Mouse (Mus musculus) left cerebral cortex, adult 9 months (tissue): ENCODE results near the gene Vrk3.

Experiments
- DNase-seq, 2 experiments: peaks; one replicate each; pipeline ENCODE4 v3.0.0; 2022; ENCODE audit warnings: low spot score in 2 of 2

Vrk3 gene

DNA sequence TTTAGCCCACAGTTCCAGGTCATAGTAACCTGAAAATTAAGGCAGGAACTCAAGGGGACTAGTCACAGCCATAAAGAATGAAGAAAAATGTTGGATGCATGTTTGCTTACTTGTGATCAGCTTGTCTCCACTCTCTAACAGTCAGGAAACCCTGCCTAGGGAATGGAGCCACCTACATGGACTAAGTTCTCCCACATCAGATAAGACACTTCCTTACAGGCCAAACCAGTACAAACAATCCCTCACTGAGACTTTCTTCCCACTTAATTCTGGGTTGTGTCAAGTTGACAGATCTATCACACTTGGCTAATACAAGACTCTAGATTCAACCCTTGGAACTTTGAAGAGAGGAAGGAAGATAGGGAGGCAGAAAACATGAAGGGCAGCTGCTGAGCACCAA lies 12.2 kb downstream of the Vrk3 start:
- no peak for DNase-seq

DNA sequence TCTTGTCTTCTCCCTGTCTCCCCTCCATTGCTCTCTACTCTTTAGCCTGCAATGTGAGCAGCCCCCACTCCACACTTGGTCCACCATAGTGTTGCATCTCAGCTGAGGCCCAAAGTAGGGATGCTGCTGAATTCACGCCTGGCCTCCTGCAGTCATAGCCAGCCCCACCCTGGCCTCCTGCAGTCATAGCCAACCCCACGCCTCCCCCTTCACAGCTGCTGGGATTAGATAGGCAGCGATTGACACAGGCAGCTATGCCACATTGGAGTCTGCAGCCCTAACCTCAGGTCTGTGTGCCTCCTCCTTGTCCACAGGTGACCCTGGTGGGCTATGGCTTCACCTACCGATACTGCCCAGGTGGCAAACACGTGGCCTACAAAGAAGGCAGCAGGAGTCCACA lies 19.9 kb downstream of the Vrk3 start:
- no peak for DNase-seq

DNA sequence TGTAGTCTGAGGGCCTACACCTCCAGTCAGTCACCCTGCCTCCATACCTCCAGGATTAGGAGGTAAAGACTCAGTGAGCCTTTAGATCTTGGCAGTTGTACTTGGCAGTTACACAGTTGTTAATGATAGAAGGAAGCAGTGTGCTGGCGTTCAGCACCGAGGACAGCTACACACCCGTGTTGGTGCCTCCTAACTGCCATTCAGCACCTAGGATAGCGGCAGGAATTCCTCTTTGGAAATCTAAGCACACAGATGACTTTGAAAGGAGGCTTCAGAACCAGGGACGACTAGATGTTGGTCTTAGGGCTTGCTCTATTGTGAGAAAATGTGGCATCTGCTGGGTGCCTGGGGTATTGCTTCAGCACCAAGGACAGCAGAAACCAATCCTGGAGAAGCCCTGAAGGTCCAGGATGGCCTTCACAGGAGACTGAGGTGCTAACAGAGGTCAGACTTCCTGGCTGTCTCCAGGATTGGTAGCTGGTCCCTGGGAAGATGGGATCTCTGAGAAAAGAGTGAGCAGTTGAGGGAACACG lies 21.9 kb downstream of the Vrk3 start:
- DNase-seq = no peak

DNA sequence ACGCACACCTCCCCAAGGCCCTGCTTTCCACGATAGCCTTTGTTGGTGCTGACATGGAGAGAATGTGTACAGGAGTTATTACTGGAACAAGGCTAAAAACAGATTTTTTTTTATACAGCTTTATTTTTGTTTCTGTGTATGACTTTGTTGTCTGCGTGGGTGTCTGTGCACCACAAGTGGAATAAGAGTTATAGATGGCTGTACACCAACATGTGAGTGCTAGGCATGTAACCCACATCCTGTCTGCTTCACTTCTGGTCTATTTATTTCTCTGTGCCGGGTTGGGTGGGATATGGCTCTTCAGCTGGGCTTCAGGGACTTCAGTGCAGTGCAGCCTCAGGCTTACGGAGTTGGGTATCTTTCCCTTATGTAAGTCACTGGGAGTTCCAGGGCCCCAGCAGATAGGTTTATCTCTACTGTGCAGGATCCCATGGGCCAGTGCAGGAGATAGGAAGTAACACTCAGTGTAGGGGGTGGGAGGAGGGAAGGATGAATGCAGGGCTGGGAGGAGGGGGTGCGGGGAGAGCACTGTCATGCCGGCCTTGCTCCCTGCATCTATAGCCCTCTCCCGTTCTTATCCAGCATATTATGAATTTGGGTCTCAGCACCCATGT lies 24.5 kb downstream of the Vrk3 start:
- no peak for DNase-seq

DNA sequence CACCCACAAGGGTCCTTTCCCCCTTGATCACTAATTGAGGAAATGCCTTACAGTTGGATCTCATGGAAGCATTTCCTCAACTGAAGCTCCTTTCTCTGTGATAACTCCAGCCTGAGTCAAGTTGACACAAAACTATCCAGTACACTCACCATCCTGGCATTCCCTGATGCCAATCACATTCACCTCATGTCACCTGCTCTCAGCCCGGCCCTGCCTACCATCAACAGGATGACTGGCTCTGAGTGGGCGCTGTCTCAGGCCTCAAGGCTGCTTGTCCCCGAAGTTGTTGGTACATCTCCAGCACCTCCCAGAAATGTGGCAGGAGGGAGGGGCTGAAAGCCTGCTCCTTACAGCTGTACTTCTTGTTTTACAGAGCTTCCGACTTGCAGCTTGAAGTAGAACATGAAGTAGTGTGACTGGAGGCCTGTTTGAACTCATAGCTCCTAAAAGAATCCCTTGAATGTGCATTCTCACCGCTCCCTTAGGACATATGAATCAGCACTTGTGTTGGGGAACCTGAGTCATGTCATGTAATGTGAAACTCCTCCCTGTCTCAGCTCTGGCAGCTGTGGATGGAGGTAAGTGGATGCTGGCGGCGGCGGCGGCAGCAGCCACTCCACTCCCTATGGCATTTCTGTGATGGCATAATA lies 28.8 kb downstream of the Vrk3 start:
- DNase-seq = no peak

DNA sequence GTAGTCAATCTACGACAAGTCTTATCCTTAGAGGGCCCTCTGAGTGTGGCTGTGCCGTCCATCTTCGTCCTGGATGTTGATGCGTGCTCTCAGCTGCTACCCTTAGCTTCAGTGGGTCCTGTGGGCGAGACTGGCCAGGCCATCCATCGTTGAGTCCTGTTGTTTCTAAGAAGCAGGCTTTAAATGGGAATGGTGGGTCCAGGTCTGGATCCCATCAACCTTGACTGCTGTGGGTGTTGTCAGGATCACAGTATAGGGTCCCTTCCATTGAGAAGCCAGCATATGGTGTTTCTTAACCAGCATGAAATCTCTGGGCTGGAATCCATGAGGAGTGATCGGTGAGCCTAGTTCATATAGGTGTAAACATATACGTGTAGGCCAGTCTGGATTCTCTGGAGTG lies 31.9 kb downstream of the Vrk3 start:
- no peak for DNase-seq

DNA sequence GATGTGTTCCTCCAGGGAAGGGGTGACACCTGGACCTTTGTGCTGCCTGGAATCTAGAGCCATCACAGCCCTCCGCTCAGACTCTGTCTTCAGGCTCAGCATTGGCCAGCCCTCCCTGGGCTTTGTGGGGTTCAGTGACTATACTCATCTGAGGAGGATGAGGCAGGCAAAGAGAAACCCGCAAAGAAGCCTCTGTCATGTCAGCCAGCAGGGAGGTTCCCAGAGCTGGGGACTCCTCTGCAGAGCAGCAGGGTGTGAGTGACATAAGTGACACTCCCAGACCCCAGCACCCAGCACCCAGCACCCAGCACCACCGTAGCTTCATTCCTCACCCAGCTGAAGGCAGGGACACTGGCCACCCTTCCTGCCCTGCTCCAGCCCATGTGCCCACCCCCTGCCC lies 41.3 kb downstream of the Vrk3 start:
- DNase-seq = no peak

DNA sequence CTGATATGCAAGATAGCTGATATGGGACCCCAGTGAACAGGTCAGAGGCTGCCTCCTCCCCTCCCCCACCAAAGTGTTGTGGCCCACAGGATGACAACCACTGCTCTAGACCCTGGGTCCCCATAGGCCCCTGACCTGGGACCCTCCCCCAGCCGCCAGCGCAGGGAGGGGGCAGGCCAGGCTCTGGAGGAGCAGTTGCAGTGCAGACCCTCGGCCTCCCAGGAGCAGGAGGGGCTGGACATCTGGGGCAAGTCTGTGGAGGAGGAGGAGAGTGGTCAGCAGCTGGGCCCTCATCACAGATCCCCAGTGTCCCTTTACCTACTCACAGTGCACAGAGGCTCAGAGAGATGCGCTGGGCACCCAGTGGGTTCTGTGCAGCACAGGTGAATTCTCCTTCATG lies 41.9 kb downstream of the Vrk3 start:
- no peak for DNase-seq

DNA sequence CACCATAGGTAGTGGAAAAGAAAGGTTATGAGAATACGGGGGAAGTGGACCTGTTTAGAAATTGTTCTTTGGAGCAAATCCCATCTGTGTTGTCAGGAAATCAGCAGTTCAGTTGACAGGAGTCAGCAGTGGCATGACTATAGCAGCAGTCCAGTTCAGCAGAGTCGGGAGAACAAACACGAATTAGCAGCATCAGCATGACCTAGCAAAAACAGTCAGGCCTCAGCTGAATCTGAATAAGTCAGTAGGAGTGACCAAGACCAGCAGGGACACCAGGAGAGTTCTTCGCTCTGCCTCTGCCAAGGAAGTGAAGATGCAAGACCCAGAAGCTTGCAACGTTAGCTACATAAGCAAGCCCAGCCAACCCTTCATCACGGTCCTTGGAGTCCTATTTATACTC lies 44.6 kb downstream of the Vrk3 start:
- DNase-seq = no peak

DNA sequence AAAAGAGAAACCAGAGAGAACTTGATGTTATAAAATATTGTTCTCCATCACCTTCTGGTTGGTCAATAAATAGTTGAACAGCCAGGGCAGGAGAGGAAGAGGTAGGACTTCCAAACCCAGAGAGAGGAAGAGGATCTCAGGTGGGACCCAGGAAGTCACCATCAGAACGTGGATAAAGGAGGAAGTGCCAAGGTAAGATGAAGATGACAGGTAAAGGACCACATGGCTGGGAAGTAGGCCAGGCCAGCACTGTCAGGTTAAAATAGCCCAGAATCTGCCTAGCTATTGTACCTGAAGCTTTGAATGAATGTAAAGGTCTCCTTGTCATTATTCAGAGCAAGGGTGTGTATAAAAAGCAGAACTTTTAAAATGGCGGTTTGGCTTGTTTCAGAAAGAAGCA lies 60.7 kb downstream of the Vrk3 start:
- DNase-seq = no peak

DNA sequence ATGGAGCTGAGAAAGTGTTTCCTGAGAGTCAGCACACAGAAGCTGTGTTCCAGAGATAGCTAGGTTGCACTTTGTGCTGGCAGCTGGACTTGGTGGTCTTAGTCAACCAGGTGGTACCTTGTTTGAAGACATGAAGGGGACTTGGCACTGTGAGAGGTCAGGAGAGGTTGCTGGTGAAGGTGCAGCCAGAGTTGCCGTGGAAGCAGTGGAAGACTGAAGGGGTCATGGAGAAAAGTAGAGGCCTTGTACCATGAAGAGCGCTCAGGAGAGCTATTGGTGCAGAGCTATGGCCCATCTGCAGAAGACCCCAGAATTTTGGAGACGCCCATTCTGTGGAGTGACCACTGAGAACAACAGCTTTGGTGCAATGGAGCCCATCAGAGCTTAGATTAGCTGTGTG lies 61.3 kb downstream of the Vrk3 start:
- DNase-seq = no peak

DNA sequence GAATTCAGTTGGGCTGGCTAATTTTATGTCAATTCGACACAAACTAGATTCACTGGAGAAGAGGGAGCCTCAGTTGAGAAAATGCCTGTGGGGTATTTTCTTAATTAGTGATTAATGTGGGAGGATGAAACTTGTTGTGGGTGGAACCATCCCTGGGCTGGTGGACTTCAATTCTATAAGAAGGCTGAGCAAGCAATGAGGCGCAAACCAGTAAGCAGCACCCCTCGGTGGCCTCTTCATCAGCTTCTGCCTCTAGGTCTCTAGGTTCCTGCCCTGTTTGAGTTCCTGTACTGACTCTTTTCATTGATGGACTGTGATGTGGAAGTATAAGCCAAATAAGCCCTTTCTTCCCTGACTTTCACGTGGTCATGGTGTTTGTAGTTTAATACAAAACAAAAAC lies 62.2 kb downstream of the Vrk3 start:
- DNase-seq = no peak

DNA sequence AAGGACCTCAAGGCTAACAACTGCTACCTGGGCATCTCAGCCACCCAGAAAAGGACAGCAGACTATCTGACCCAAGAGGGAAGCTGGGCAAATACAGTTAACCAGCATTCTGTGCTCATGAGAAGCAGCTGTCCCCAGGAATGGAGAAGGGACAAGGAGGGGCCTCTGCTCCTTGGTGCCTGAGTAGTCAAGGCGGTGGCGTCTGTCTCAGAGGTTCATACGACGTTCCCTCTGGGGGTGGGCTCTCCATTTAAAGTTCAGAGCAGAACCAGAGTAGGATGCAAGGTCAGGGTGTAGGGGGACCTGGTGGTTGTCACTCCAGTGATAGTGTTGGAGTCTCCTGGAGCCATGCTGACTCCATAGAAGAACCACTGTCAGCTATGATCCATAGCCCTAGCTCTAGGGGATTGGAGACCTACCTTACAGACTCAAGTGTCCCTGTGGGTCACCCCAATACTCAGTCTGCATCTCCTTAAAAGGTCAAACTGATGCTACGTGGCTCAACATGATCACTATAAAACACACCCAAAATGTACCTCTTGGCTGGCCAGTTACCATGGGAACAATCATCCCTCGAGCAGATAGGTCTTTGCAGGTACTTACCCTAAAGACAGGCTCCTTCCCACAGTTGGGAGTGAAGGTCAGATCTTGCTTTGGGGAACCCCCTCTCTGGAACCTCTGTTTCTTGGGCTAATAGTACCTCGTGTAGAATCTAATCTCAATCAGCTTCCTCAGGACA lies 62.8 kb downstream of the Vrk3 start:
- DNase-seq = no peak

DNA sequence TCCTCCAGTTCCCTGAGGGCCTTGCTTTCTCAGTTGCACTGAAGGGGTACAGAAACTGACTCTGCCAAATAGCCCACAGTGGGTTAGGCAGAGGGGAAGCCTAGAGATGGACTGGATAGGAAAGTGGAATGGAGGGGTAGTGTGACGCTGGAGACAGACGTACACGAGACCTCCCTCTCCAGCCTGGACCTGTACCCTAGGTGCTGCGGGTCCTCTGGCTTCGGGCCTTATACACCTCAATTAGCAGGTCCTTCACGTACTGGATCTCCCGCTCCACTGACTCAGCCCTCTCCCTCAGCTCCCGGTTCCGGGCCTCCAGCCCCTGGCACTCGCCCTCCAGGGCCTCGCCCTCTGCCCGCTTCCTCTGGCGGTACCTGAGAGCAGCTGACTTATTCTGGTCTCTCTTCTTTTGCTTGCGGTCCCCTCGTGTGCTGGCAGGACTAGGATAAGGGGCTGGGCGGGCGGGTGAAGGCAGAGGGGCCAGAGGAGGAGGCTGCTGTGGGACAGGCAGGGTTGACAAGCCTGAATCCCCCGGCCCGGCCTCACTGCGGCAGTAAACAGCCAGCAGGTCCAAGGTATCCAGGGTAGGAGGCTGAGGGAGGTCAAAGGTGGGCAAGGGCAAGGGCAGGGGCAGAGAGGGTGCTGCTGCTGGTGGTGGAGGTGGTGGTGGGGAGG lies 64.6 kb downstream of the Vrk3 start:
- DNase-seq = no peak

DNA sequence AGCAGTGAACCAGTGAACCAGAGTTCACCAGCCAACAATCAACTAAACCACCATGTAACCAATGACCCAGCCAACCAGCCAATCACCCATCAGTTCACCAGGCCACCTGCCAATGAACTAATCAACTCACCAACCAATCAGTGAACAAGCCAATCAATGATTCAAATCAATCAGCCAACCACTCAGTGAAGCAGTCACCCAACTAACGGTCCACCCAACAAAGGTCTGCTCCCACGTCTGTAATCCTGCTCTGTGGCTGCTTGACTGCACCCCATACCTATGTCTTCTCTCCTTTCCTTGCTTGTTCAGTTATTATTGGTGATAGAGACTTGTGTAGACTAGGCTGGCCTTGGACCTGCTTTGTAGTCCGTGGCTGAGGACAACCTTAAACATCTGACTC lies 65.8 kb downstream of the Vrk3 start:
- DNase-seq = no peak

DNA sequence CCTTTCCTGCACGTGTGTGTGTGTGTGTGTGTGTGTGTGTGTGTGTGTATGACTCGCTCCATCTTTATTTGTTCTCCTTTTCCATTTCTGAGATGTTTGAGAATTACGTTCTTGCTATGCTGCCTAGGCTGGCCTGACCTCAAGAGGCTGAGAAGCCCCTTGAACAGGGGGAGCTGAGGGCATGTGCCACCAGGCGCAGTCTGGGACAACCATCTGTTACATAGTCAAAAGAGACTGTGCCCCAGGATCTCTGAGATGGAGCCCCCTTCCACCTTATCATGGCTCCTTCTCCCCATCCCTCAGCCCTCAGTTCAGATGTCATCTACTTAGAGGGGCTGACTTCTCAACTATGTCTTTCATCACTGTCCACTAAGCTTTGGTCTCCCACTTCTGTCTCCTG lies 66.2 kb downstream of the Vrk3 start:
- no peak for DNase-seq

DNA sequence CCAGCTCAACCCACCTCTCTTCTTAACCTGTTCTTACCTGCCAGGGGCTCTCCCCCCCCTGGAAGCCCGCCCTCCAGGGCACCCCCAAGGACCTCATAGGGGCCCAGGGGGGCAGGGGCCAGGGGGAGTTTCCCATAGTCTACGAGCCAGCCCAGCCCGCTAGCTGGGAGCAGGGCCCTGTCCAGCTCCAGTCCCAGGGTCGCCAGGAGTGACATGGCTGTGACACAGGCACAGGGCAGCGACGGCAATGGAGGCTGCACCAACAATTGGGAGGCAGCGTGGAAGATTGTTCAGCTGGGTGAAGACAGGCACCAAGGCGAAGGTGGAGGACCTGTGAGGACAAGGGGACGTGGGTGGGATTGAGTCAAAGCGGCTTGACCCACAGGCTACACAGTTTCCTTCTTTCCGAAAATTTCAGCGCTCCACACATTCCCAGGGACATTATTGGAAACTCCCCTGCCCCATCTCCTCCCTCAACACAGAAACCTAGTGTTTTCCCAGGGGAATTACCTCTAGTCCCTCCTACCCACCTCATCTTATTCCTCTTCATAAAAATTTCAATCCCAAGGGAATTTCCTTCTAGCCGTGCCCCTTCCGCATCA lies 66.8 kb downstream of the Vrk3 start:
- DNase-seq = no peak

DNA sequence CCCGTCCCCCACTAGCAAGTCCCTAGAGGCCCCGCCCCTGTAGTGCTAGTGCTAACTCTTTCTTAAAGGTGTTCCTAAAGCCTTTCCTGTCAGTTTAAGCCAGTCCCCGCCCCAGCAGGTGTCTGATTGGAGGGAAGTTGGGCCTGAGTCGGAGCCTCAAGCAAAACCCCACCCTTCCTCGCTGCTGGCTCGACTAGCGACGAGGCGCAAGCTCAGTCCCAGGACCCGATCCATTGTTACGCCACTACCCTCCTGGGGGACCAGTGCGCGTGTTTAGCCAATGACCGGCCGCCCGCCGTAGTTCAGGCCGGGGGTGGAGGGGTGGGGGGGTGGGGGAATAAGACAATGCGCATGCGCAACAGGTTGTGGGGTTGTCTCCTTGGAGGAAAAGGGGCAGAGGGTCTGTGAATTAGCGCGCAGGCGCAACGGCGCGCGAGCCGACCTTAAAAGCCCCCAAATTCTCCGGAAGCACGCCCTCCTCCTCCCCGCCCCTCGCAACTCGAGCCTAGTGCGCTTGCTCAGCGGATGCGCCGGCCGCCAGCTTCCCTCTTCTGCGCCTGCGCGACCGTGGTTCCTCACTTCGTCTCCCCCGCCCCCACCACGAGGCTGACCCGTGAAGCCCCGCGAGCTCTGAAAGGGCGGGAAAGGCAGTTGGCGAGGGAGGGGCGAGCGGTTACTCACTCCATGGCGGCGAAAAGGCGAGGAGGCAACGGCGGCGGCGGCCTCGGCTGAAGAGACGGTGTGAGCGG lies 67.7 kb downstream of the Vrk3 start, which contains the start of the genes Nup62 and Il4i1:
Gene Nup62 (plus strand): TSS at position 368 of the 749 bp plus-strand sequence.
Gene Il4i1 (plus strand): TSS at position 667 of the 749 bp plus-strand sequence.
- peak; percentile 95 to 98 for DNase-seq

DNA sequence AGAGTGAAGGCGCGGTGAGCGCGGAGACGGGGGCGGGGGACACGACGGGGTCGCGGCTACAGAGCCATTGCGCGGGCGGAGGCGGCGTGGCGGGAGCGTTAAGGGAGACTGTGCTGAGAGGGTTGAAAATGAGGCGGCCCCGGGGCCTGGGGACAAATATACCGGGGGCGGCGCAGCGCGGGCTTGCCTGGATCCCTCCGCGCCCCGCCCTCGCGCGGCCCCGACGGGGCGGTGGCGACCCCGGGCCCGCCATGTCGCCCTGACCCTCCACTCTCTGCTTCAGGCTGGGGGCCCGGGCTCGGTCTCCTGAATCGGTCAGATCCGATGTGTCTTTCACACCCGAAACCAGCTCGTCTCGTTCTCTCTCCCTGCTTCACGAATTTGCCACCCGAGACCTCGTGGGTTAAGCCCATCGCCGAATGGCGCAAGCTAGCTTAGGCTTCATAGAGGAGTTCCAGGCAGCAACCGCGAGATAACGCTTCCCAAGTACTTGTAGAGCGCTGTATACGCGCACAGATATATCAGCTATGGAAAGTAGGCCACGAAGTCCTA lies 68.3 kb downstream of the Vrk3 start, which contains the start of gene Atf5:
Gene Atf5 (minus strand): TSS at position 189 of the 552 bp plus-strand sequence.
- no peak for DNase-seq

DNA sequence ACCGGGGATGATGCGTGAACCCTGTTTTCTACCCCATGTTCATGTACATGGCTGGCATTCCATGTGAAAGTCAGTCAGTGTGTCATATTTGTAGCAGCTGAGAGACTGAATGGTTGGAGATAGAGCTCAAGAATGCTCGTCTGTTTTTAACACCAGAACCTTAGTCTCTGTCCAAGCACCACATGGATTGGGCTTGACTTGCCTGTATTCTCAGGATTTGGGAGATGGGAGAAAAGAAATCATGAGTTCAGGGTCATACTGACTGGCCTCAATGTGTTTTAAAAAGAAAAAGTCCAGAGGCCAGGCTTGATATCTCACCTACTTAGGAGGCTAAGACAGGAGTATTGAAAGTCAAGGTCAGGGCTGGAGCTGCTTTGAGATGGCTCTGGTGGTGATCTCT lies 69.2 kb downstream of the Vrk3 start:
- no peak for DNase-seq

DNA sequence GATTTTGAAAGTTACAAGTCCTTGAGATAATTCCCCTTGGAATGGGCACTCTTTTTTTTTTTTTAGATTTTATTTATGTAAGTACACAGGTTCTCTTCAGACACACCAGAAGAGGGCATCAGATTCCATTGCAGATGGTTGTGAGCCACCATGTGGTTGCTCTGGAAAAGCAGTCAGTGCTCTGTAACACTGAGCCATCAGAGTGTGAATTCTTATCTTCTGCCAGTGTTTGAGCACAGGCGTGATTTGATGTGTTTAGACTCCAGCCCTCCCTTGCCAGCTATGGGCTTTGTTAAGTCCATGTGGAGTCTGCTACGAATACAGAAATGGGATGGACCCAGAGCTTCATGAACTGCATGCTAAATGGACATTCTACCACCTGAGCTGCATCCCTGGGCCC lies 70.0 kb downstream of the Vrk3 start:
- no peak for DNase-seq
